Mouse (Mus musculus): ENCODE results near the gene Rsf1. TPM values are rescaled to one million over a fixed set of nuclear protein-coding genes. Genes with fewer than 3 reads are reported as not detected.

The Rsf1 gene
- polyA plus RNA-seq, 1 experiment, result 3.3 TPM

DNA sequence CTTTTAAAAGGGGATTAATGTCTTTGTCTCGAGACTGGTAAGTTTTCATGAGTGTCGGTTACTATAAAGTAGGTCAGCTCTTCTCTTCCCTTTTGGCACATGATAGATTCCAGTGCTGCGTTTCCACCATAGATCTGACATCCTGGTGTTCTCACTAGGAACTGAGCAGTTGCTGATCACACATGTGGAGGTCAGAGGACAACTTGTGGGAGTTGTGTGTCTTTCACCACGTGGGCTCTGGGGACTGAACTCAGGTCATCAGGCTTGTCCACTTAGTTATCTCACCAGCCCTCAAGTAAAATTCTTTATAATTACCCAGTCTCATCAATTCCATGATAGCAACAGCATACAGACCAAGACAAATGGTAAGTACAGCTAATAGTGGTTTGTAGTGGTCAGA, 10.3 kb upstream of the Rsf1 start:
- Histone ChIP-seq H3K4me1 (ENCODE audit: control insufficient read depth, insufficient read depth, low read length) (no peaks in the 10 kb centered on the region), H3K27me3 (replicated peaks; ENCODE audit: control insufficient read depth, insufficient read depth, low read length) (no peaks in the 10 kb centered on the region), H3K36me3 (ENCODE audit: control insufficient read depth, insufficient read depth, low read length) (no peaks in the 10 kb centered on the region; the same call in none of the 2 replicates), H3K27ac (ENCODE audit: insufficient read depth, low read depth, low read length) (no peak overlapping the region), H3K4me3 (ENCODE audit: insufficient read depth, low read depth, low read length) (no peak overlapping the region)
- TF ChIP-seq POLR2A (IDR thresholded peaks at IDR 0.05; ENCODE audit: low read depth, low read length), result no peak
- TF ChIP-seq CTCF (conservative IDR thresholded peaks at IDR 0.05; ENCODE audit: insufficient read depth, insufficient read length, low read depth, low read length), result no peak
- 68% methylated on average over 4 of the region's 4 CpGs for WGBS
- no peak for DNase-seq

DNA sequence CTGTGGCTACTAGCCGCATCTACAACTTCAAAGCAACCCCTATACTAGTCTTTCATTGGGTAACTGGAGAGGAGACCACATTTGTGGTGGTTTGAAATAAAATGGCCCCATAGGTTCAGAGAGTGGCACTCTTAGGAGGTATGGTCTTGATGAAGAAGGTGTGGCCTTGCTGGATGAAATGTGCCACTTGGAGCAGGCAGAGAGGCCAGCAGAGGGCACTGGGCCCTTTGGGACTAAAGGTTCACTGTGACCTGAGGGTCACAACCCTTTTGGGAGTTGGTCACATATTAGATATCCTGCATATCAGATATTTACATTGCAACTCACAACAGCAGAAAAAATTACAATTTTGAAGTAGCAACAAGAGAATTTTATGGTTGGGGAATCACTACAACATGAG, 9.3 kb upstream of the Rsf1 start:
- Histone ChIP-seq H3K27ac (ENCODE audit: insufficient read depth, low read depth, low read length) (no peak overlapping the region), H3K36me3 (ENCODE audit: control insufficient read depth, insufficient read depth, low read length) (no peaks in the 10 kb centered on the region; the same call in none of the 2 replicates), H3K4me3 (ENCODE audit: insufficient read depth, low read depth, low read length) (no peak overlapping the region), H3K27me3 (replicated peaks; ENCODE audit: control insufficient read depth, insufficient read depth, low read length) (no peaks in the 10 kb centered on the region), H3K4me1 (ENCODE audit: control insufficient read depth, insufficient read depth, low read length) (no peaks in the 10 kb centered on the region)
- DNase-seq, result no peak
- WGBS, result 92% methylated on average over 1 of the region's 1 CpGs
- peak; percentile 68 for TF ChIP-seq CTCF (conservative IDR thresholded peaks at IDR 0.05; ENCODE audit: insufficient read depth, insufficient read length, low read depth, low read length)
- no peak for TF ChIP-seq POLR2A (IDR thresholded peaks at IDR 0.05; ENCODE audit: low read depth, low read length)

- H3K27me3 ChIP-seq (replicated peaks; ENCODE audit: control insufficient read depth, insufficient read depth, low read length), result no peaks in the 10 kb centered on the region
- H3K27ac ChIP-seq (ENCODE audit: insufficient read depth, low read depth, low read length), result peak overlapping the region; percentile 67; the same call in 1 of the 2 replicates
- peak; percentile 57 for DNase-seq
- H3K4me1 ChIP-seq (ENCODE audit: control insufficient read depth, insufficient read depth, low read length), result no peaks in the 10 kb centered on the region; the same call in 1 of the 2 replicates
- H3K4me3 ChIP-seq (ENCODE audit: insufficient read depth, low read depth, low read length), result peak overlapping the region; percentile 69
- H3K36me3 ChIP-seq (ENCODE audit: control insufficient read depth, insufficient read depth, low read length), result no peaks in the 10 kb centered on the region
- 22% methylated on average over 8 of the region's 8 CpGs for WGBS
- TF ChIP-seq CTCF (conservative IDR thresholded peaks at IDR 0.05; ENCODE audit: insufficient read depth, insufficient read length, low read depth, low read length), result no peak
- TF ChIP-seq POLR2A (IDR thresholded peaks at IDR 0.05; ENCODE audit: low read depth, low read length), result no peak
These were observed 1.2 kb upstream of the Rsf1 start for GRCm38 (mm10) chr7:97578361-97579066.

GRCm38 (mm10) chr7:97579976-97580842, 520 bp downstream of the Rsf1 start:
- under 1% methylated on average over 65 of the region's 65 CpGs for WGBS
- Histone ChIP-seq H3K27me3 (replicated peaks; ENCODE audit: control insufficient read depth, insufficient read depth, low read length) (no peaks in the 10 kb centered on the region), H3K4me3 (ENCODE audit: insufficient read depth, low read depth, low read length) (peak overlapping the region; percentile 98), H3K27ac (ENCODE audit: insufficient read depth, low read depth, low read length) (peak overlapping the region; percentile 81), H3K4me1 (ENCODE audit: control insufficient read depth, insufficient read depth, low read length) (peaks cover 3% of the 10 kb centered on the region; the same call in 1 of the 2 replicates), H3K36me3 (ENCODE audit: control insufficient read depth, insufficient read depth, low read length) (no peaks in the 10 kb centered on the region)
- peak; percentile 24 for DNase-seq
- no peak for TF ChIP-seq POLR2A (IDR thresholded peaks at IDR 0.05; ENCODE audit: low read depth, low read length)
- TF ChIP-seq CTCF (conservative IDR thresholded peaks at IDR 0.05; ENCODE audit: insufficient read depth, insufficient read length, low read depth, low read length), result no peak

- Histone ChIP-seq H3K27me3 (replicated peaks; ENCODE audit: control insufficient read depth, insufficient read depth, low read length) (no peaks in the 10 kb centered on the region), H3K27ac (ENCODE audit: insufficient read depth, low read depth, low read length) (peak overlapping the region; percentile 81; the same call in 1 of the 2 replicates), H3K4me3 (ENCODE audit: insufficient read depth, low read depth, low read length) (peak overlapping the region; percentile 98), H3K4me1 (ENCODE audit: control insufficient read depth, insufficient read depth, low read length) (peaks cover 3% of the 10 kb centered on the region; the same call in 1 of the 2 replicates), H3K36me3 (ENCODE audit: control insufficient read depth, insufficient read depth, low read length) (no peaks in the 10 kb centered on the region)
- DNase-seq, result peak; percentile 91
- 0% methylated on average over 11 of the region's 11 CpGs for WGBS
- no peak; the same call in 1 of the 2 replicates for TF ChIP-seq CTCF (conservative IDR thresholded peaks at IDR 0.05; ENCODE audit: insufficient read depth, insufficient read length, low read depth, low read length)
- TF ChIP-seq POLR2A (IDR thresholded peaks at IDR 0.05; ENCODE audit: low read depth, low read length), result no peak
These were observed 1.1 kb downstream of the Rsf1 start for GRCm38 (mm10) chr7:97580843-97581214.

DNA sequence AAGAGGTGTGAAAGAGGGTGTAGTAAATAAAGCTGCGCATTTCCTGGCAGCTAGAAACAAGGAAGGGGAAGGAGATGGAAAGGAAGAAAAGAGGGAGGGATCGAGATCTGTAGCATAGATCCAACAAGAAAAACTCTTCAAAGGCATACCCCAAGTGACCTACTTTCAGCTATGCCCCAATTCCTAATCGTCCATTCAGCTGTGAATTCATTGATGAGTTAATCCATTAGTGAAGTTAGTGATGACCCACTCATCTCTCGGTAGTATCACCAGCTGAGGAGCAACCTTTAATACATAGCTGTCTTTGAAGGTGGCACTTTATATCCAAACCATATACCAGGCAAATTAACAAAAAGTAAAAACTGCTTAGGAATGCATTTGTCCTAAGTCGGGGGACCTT, 8.8 kb downstream of the Rsf1 start:
- WGBS, result 65% methylated on average over 5 of the region's 5 CpGs
- no peak for DNase-seq
- Histone ChIP-seq H3K27ac (ENCODE audit: insufficient read depth, low read depth, low read length) (no peak overlapping the region), H3K4me1 (ENCODE audit: control insufficient read depth, insufficient read depth, low read length) (peaks cover 25% of the 10 kb centered on the region), H3K27me3 (replicated peaks; ENCODE audit: control insufficient read depth, insufficient read depth, low read length) (no peaks in the 10 kb centered on the region), H3K36me3 (ENCODE audit: control insufficient read depth, insufficient read depth, low read length) (no peaks in the 10 kb centered on the region), H3K4me3 (ENCODE audit: insufficient read depth, low read depth, low read length) (no peak overlapping the region)
- TF ChIP-seq POLR2A (IDR thresholded peaks at IDR 0.05; ENCODE audit: low read depth, low read length) (no peak), CTCF (conservative IDR thresholded peaks at IDR 0.05; ENCODE audit: insufficient read depth, insufficient read length, low read depth, low read length) (no peak)

DNA sequence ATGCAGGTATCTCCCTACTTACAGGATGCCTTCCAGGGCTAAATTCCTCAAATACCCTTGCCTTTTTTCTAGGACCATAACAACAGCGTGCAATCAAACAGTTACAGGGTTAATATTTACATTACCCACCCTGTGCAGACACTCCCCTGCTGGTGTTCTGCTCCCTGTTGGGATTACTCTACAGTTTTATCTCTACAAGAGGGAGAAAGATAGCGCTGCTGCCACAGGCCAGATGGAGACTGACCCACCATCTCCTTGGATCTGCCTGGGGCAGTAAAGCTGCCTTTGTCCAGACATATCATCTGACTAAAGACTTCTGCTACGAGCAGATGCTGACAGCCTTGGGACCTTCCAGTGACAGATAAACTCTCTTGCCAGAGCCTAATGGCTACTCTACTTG, 10.8 kb downstream of the Rsf1 start:
- Histone ChIP-seq H3K36me3 (ENCODE audit: control insufficient read depth, insufficient read depth, low read length) (no peaks in the 10 kb centered on the region), H3K4me1 (ENCODE audit: control insufficient read depth, insufficient read depth, low read length) (peaks cover 21% of the 10 kb centered on the region), H3K27ac (ENCODE audit: insufficient read depth, low read depth, low read length) (no peak overlapping the region), H3K4me3 (ENCODE audit: insufficient read depth, low read depth, low read length) (no peak overlapping the region), H3K27me3 (replicated peaks; ENCODE audit: control insufficient read depth, insufficient read depth, low read length) (no peaks in the 10 kb centered on the region)
- DNase-seq, result no peak
- no peak for TF ChIP-seq CTCF (conservative IDR thresholded peaks at IDR 0.05; ENCODE audit: insufficient read depth, insufficient read length, low read depth, low read length)
- no peak for TF ChIP-seq POLR2A (IDR thresholded peaks at IDR 0.05; ENCODE audit: low read depth, low read length)
- 29% methylated on average over 3 of the region's 3 CpGs for WGBS
